Mouse (Mus musculus) regulatory T cell (primary cell): ENCODE data around the gene Zfpl1.

Experiments used
- in situ Hi-C: fragments of 300-600 bp; cut with MboI, MseI; formaldehyde crosslinking; loops from one replicate; pipeline ENCODE4 v1.15.1; 2025; ENCODE audit warnings: high pct_unique_total_duplicates

The Zfpl1 gene

DNA sequence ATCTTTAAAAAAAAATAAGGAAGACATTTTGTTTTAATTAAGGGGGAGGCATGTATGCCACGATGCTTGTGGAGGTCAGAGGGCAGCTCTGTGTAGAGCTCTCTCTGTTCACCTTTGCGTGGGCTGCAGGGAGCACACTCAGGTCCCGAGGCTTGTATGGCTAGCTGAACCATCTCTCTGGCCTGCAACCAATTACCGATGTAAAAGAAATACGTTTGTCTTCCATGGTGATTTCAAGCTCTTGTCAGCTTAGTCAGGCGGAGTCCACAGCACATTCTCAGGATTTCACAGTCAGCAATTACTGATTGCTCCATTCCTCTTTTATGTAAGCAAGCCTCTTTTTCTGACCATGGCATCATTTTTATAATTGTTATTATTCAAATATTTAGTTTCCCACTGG lies 16.4 kb upstream of the Zfpl1 start:
- in situ Hi-C loops, result no loop called here

DNA sequence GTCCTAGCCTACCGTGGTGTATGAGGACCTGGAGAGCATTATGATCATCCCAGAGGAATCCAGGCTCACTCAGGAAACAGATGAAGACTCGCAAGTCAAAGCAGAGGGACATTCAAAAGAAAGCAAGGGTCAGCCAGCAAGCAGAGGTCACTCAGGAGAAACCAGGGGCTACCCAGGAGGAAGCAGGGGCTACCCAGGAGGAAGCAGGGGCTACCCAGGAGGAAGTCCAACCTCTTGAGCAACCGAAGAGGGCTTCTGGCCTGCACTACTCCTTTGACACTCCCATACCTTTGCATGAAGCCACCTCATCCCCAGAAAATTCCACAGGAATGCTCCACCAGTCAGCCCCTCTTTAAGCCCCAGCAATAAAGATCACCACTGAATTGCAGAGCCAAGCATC lies 13.1 kb upstream of the Zfpl1 start:
- in situ Hi-C loops, result no loop called here

DNA sequence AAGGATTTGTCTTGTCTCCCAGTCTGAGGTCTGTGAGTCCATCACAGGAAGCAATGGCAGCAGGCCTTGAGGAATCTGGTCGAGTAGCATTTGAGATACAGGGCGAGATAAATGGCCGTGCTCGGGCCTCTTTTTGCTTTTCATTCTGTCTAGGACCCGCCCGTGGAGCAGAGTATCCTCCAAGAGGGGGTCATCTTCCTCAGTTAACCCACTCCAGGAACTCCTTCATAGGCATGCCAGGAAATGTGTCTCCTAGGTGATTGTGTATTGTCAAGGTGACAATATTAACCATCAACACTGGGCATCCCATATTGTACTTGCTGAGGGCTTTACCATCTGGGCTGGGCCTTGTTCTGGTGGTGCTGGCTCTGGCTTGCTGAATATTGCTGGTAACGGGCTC lies 9.4 kb upstream of the Zfpl1 start, which contains the start of gene AC131692.1:
AC131692.1 (plus strand) TSS at position 301 of the 400 bp plus-strand sequence.
- in situ Hi-C loops, result no loop called here

DNA sequence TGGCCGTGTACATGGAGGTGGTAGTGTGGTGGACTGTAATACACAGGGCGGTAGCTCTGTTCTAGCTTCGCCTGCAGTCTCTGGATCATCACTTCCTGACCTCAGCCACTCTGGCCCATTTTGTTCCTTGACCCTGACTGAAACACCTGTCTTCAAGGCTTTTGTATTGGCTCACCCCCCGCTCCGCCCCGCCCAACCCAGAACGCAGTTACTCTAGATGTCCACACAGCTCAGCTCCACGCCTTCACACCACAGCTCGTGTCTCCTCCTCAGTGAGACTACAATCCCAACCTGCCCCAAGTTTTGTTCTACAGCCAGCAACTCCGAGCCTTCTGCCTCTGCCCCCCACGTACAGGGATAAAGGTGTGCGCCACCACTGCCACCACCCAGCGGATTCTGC lies 4.1 kb upstream of the Zfpl1 start:
- in situ Hi-C loops, result no loop called here

DNA sequence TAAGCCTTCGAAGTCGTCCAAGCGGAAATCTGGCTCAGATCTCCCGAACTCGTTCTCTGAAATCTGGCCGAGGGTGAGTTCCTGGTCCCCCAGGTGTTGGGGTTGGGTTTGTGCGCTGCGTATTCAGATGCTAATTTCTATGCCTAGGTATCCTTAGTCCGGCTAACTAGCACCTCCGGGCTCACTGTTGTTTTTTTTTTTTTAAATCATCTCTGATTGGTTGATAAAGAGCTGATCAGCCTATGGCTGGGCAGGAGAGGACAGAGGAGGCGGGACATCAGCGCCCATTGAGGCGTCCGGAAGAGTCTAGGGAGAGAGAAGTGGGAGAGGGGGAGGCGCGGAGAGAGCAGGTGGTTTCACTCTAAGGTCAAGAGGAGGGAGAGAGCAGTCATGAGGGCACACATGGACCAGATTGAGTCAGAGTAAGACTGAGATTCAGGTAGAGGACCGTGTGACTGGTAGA lies 692 bp upstream of the Zfpl1 start:
- in situ Hi-C loops, result no loop called here

- in situ Hi-C loops, result no loop called here
These were observed 2.6 kb downstream of the Zfpl1 start, which contains the start of gene Gm28374 for GRCm38 (mm10) chr19:6082156-6082555. Gm28374 (minus strand) TSS chr19:6082256.

DNA sequence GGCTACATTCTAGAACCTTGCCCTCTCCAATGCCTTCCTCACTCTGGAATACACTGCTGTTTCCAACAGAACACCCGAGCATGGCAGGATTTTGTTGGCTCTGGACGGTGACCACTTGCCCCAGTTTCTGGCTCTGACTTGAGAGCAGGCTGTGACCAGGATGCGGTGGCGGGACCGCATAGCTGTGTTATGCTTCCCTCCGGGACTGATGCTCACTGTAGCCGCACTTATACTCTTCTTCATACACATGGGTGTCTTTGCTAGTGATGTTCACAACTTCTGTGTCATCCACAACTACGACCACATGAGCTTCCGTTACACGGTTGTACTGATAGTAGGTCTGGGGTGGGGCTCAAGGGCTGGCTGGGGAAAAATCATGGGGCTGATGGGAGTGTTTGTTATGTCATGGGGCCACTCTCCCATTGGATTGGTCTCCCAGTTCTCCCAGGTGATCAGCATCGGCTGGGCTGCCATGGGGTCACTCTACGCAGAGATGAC lies 4.7 kb downstream of the Zfpl1 start, which contains the start of gene Tmem262:
Tmem262 (plus strand) TSS at position 51 of the 498 bp plus-strand sequence.
- in situ Hi-C loops, result loop anchor here (10.0 kb wide), 1 partner anchor 895 kb away; the partner anchor contains the start of genes Plcb3 and Ppp1r14b

- in situ Hi-C loops, result loop anchor here (10.0 kb wide), 1 partner anchor 898 kb away; the partner anchor contains the start of genes Plcb3 and Ppp1r14b
These were observed 8.0 kb downstream of the Zfpl1 start, which contains the start of gene Vps51 for GRCm38 (mm10) chr19:6076564-6077393. Vps51 (minus strand) TSS chr19:6077231.

- in situ Hi-C loops, result loop anchor here (10.0 kb wide), 1 partner anchor 901 kb away; the partner anchor contains the start of genes Plcb3 and Ppp1r14b
These were observed 10.9 kb downstream of the Zfpl1 start for GRCm38 (mm10) chr19:6073889-6074288.

GRCm38 (mm10) chr19:6071261-6071660 lies 13.5 kb downstream of the Zfpl1 start:
- in situ Hi-C loops, result loop anchor here (10.0 kb wide), 1 partner anchor 904 kb away; the partner anchor contains the start of genes Plcb3 and Ppp1r14b

DNA sequence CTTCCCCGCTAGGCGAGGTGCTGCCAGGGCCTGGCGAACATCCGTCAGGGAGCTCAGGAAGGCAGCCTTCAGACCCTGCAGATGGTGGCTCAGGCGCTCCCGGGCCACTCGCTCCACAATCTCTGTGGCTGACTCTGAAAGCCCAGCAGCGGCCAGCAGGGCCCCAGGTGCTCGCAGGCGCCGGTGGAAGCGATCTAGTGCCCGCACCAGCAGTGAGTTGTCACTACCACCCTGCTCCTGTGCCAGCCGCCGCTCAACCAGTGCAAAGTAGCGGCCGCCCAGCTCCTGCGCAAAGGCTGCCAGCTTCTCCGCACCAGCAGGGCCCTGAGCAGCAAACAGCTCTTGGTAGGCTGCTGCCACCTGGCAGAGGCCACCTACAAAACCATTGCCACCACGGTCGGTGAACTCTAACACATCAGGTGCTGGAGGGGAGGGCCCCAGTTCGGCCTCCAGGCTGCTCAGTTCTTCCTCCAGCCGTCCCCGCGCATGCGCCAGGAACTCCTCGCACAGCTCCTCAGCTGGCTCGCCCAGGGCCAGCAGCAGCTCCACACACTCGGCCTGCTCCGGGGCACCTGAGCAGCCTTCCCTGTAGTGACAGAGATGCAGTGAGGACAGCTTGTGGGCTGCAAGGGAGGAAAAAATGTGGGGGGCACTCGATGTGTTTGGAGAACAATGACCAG lies 14.0 kb downstream of the Zfpl1 start:
- in situ Hi-C loops, result loop anchor here (10.0 kb wide), 1 partner anchor 904 kb away; the partner anchor contains the start of genes Plcb3 and Ppp1r14b

GRCm38 (mm10) chr19:6069851-6070250 lies 14.9 kb downstream of the Zfpl1 start:
- in situ Hi-C loops, result loop anchor here (5.0 to 10.0 kb wide), 2 partner anchors 108 to 905 kb away; partner anchors contain the start of genes Plcb3, Pola2 and Ppp1r14b

DNA sequence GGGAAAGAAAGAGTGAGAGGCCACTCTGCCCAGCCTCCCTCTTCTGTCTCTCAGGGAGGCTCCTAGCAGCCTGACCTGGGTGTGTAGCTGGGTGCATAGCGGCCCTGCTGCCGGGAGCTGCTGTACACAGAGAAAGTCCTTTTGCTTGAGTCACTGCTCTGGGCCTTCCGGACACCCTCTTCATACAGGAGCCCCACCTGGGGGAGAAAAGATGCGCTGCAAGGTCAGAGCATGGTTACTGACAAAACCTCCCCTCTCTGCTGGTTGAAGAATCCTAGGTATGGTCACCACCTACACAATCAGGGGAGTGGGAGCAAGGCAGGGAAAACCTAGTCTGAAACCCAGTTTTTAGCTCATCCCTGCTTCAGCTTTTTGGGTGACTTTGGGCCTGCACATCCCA lies 15.8 kb downstream of the Zfpl1 start:
- in situ Hi-C loops, result loop anchor here (5.0 kb wide), 1 partner anchor 107 kb away; the partner anchor contains the start of gene Pola2

GRCm38 (mm10) chr19:6067724-6068415 lies 16.9 kb downstream of the Zfpl1 start, which contains the start of gene Tm7sf2:
Tm7sf2 (minus strand) TSS chr19:6068373.
- in situ Hi-C loops, result loop anchor here (5.0 kb wide), 1 partner anchor 106 kb away; the partner anchor contains the start of gene Pola2

- in situ Hi-C loops, result loop anchor here (5.0 kb wide), 1 partner anchor 105 kb away; the partner anchor contains the start of gene Pola2
These were observed 17.6 kb downstream of the Zfpl1 start for GRCm38 (mm10) chr19:6067011-6067723.

DNA sequence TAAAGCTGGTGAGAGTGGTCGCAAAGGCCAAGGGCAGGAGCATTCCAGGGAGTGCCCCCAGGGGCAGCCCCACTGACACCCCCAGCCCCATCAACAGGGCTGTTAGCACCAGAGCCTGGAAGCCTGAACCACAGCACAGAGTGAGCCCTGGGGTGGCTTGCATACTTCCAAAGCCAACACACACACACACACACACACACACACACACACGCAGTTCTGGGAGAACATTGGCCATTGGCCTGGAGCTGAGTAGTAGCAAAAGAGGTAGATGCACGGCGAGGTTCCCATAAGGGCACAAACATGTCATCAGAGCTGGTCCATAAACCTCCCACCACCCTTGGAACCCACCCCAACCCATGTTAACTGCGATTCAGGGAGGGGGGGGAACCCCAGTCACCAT lies 18.2 kb downstream of the Zfpl1 start:
- in situ Hi-C loops, result loop anchor here (5.0 kb wide), 1 partner anchor 104 kb away; the partner anchor contains the start of gene Pola2

DNA sequence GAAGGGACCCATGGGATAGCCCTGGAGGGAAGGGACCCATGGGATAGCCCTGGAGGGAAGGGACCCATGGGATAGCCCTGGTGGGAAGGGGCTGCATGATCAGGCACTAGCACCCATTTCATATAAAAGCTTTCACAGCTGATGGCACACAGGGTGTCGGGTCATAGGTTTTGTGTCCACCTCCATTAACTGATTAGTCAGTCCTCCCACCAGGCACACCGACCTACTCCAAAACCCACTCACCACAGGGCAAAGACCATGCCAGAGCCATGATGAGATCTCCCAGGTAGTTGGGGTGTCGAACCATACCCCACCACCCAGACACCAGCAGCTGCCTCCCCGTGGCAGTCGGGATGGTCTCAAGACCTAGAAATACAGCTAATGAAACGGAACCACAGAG lies 21.7 kb downstream of the Zfpl1 start:
- in situ Hi-C loops, result no loop called here

- in situ Hi-C loops, result no loop called here
These were observed 22.3 kb downstream of the Zfpl1 start for GRCm38 (mm10) chr19:6062418-6062817.

DNA sequence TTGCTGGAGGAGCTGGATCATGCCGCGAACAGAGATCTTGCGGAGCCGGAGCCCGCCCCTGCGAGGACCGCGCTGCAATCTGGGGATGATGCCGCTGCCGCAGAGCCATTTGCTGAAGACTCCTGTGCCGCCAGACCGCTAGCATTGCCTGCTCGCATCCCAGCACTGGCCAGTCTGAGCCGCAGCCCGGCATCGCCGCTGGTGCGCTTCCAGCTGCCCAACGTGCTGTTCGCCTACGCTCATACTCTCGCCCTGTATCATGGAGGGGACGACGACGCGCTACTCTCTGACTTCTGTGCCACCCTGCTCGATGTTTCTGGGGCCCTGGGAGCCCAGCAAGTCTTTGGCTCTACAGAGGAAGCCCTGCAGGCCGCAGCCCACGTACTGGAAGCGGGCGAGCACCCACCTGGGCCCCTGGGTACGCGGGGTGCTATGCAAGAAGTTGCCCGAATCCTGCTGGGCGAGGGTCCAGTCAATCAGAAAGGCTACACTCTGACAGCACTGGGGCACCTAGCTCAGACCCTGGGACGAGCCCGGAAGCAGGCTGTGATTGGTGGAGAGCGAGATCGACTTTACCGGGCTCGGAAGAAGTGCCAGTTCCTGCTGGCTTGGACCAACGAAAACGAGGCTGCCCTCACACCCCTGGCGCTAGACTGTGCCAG lies 23.0 kb downstream of the Zfpl1 start:
- in situ Hi-C loops, result no loop called here
